In genomic region chr6:30152649-30153048, GRCm38 (mm10) we compare ENCODE assay signal across 14 mouse cellular contexts.
DNase-seq lines count a peak whose midpoint lies in the region; ATAC-seq and TF ChIP-seq lines count a peak whose summit lies in the region.
"Had no signal": no experiment of that assay in that cellular context is flagged by ENCODE, and none has a peak within 500 bp of the region (broad histone marks: within the 10 kb centered on the region; RNA-seq: fewer than 3 reads in every experiment).

No protein-coding gene starts in this region.

- TF ChIP-seq CTCF in E14TG2a.4 (conservative IDR thresholded peaks at IDR 0.05; ENCODE audit: low read length) = no peak

- no peak for ATAC-seq in kidney, embryonic 16.5 days (ENCODE audit: low FRiP score, low TSS enrichment)
- ATAC-seq in forebrain, embryonic 13.5 days = peak; percentile 43; the same call in 1 of the 2 replicates
- peak; percentile 82 for ATAC-seq in hindbrain, embryonic 16.5 days
- ATAC-seq: liver, postnatal 0 days had no signal

- H3K4me2 ChIP-seq in kidney, embryonic 16.5 days (replicated peaks; ENCODE audit: low read depth, low read length) = no peak overlapping the region
- H3K4me2 ChIP-seq in forebrain, embryonic 13.5 days = peak overlapping the region; percentile 19; the same call in 1 of the 2 replicates
- no peak overlapping the region for H3K4me2 ChIP-seq in hindbrain, embryonic 16.5 days (ENCODE audit: low read length)
- H3K4me2 ChIP-seq: limb, embryonic 12.5 days had no signal

- H3K36me3 ChIP-seq in kidney, embryonic 16.5 days (ENCODE audit: insufficient read depth, low read length) = peaks cover 26% of the 10 kb centered on the region
- peaks cover 15% of the 10 kb centered on the region for H3K36me3 ChIP-seq in E14TG2a.4 (ENCODE audit: insufficient read depth, low read length)
- peaks cover 33% of the 10 kb centered on the region for H3K36me3 ChIP-seq in forebrain, embryonic 13.5 days (ENCODE audit: poor library complexity, severe bottlenecking)
- no peaks in the 10 kb centered on the region for H3K36me3 ChIP-seq in hindbrain, embryonic 16.5 days (ENCODE audit: control insufficient read depth, insufficient read depth, low read length)

- H3K27me3 ChIP-seq in kidney, embryonic 16.5 days (ENCODE audit: insufficient read depth, low read length) = no peaks in the 10 kb centered on the region
- H3K27me3 ChIP-seq in E14TG2a.4 (ENCODE audit: insufficient read depth, low read length) = no peaks in the 10 kb centered on the region
- no peaks in the 10 kb centered on the region for H3K27me3 ChIP-seq in forebrain, embryonic 13.5 days
- H3K27me3 ChIP-seq in hindbrain, embryonic 16.5 days (replicated peaks; ENCODE audit: control insufficient read depth, insufficient read depth, low read length) = no peaks in the 10 kb centered on the region
- H3K27me3 ChIP-seq: limb, embryonic 12.5 days had no signal

- WGBS in kidney, embryonic 16.5 days = 70% methylated on average over 10 of the region's 10 CpGs
- 41% methylated on average over 10 of the region's 10 CpGs for WGBS in forebrain, embryonic 13.5 days
- 39% methylated on average over 10 of the region's 10 CpGs for WGBS in hindbrain, embryonic 16.5 days

- no peaks in the 10 kb centered on the region for H3K4me1 ChIP-seq in kidney, embryonic 16.5 days (ENCODE audit: insufficient read depth, low read length)
- H3K4me1 ChIP-seq in E14TG2a.4 (replicated peaks; ENCODE audit: low read depth, low read length) = peaks cover 96% of the 10 kb centered on the region
- peaks cover 17% of the 10 kb centered on the region for H3K4me1 ChIP-seq in forebrain, embryonic 13.5 days
- H3K4me1 ChIP-seq in hindbrain, embryonic 16.5 days (ENCODE audit: control insufficient read depth, insufficient read depth, low read depth, low read length) = peaks cover 4% of the 10 kb centered on the region
- H3K4me1 ChIP-seq: limb, embryonic 12.5 days had no signal

- H3K9me3 ChIP-seq in kidney, embryonic 16.5 days (ENCODE audit: low read length) = no peaks in the 10 kb centered on the region
- no peaks in the 10 kb centered on the region for H3K9me3 ChIP-seq in E14TG2a.4 (ENCODE audit: low read length)
- H3K9me3 ChIP-seq in forebrain, embryonic 13.5 days (replicated peaks) = no peaks in the 10 kb centered on the region
- no peaks in the 10 kb centered on the region for H3K9me3 ChIP-seq in hindbrain, embryonic 16.5 days (ENCODE audit: control insufficient read depth, low read length)
- H3K9me3 ChIP-seq: limb, embryonic 12.5 days had no signal

- no peak overlapping the region for H3K4me3 ChIP-seq in kidney, embryonic 16.5 days (ENCODE audit: low read length)
- H3K4me3 ChIP-seq in E14TG2a.4 (replicated peaks; ENCODE audit: low read length) = 0 out of 2 replicates have a peak overlapping the region, but pooled peaks have one; percentile 11
- H3K4me3 ChIP-seq in forebrain, embryonic 13.5 days = no peak overlapping the region
- H3K4me3 ChIP-seq in hindbrain, embryonic 16.5 days (ENCODE audit: low read length) = no peak overlapping the region
- H3K4me3 ChIP-seq: limb, embryonic 12.5 days had no signal

- peak; percentile 39 for DNase-seq in kidney, postnatal 10 days
- DNase-seq in frontal cortex, postnatal 14 days (ENCODE audit: low spot score in 2 of 2) = no peak
- DNase-seq in ovary, postnatal 14 days (ENCODE audit: low spot score) = no peak
- DNase-seq in thymus, postnatal 36 days = no peak
- DNase-seq: cerebellum, adult 11-12 months; heart, postnatal 36 days; kidney, adult 2 months; liver, postnatal 0 days; right cerebral cortex, postnatal 25 days had no signal

- no peak overlapping the region for H3K27ac ChIP-seq in kidney, embryonic 16.5 days (ENCODE audit: low read length)
- peak overlapping the region; percentile 48; the same call in 1 of the 2 replicates for H3K27ac ChIP-seq in forebrain, embryonic 13.5 days
- no peak overlapping the region; the same call in 1 of the 2 replicates for H3K27ac ChIP-seq in hindbrain, embryonic 16.5 days (ENCODE audit: low read depth, low read length)
- H3K27ac ChIP-seq: limb, embryonic 12.5 days had no signal

- H3K9ac ChIP-seq in kidney, embryonic 16.5 days (replicated peaks; ENCODE audit: low read length) = no peak overlapping the region
- no peak overlapping the region for H3K9ac ChIP-seq in forebrain, embryonic 13.5 days
- no peak overlapping the region for H3K9ac ChIP-seq in hindbrain, embryonic 16.5 days (ENCODE audit: low read depth, low read length)
- H3K9ac ChIP-seq: limb, embryonic 12.5 days; liver, postnatal 0 days had no signal
